Mouse (Mus musculus): ENCODE measurements around the gene Kcng1. TPM values are rescaled to one million over a fixed set of nuclear protein-coding genes. Genes with fewer than 3 reads are reported as not detected.
A peak's percentile ranks its signal among the peaks of the same experiment; 100 is the strongest.

Kcng1 gene
- polyA plus RNA-seq, 2 experiments: 0.02 to 0.09 TPM

- Histone ChIP-seq H3K9ac (replicated peaks) (no peak overlapping the region), H3K4me3 (ENCODE audit: insufficient read depth in 1 of 2, low read depth in 2 of 2, low read length in 2 of 2) (no peak overlapping the region), H3K27ac (no peak overlapping the region), H3K4me1 (replicated peaks; ENCODE audit: control insufficient read depth in 2 of 2, insufficient read depth in 2 of 2, low read length in 1 of 2) (no peaks in the 10 kb centered on the region), H3K4me2 (ENCODE audit: low read depth) (no peak overlapping the region), H3K27me3 (ENCODE audit: control insufficient read depth, insufficient read depth, low read length) (no peaks in the 10 kb centered on the region), H3K36me3 (replicated peaks; ENCODE audit: control insufficient read depth, insufficient read depth, low read depth) (no peaks in the 10 kb centered on the region), H3K9me3 (ENCODE audit: control insufficient read depth, low read length) (no peaks in the 10 kb centered on the region)
- WGBS (ENCODE audit: insufficient replicate concordance): 67% methylated on average over 10 of the region's 10 CpGs
- ATAC-seq (ENCODE audit: insufficient read depth) (no peak), DNase-seq (ENCODE audit: low read depth in 3 of 3, low spot score in 3 of 3) (no peak)
- no peak for TF ChIP-seq EP300 (IDR thresholded peaks at IDR 0.05; ENCODE audit: low read depth)
- peak; percentile 52 for TF ChIP-seq CTCF (IDR thresholded peaks at IDR 0.05; ENCODE audit: low read depth)
These were observed 15.0 kb upstream of the Kcng1 start for GRCm38 (mm10) chr2:168296530-168296929.

GRCm38 (mm10) chr2:168292521-168292920 lies 11.0 kb upstream of the Kcng1 start:
- no peaks in the 10 kb centered on the region for H3K36me3 ChIP-seq (replicated peaks; ENCODE audit: control insufficient read depth, insufficient read depth, low read depth)
- no peaks in the 10 kb centered on the region for H3K27me3 ChIP-seq (ENCODE audit: control insufficient read depth, insufficient read depth, low read length)
- no peaks in the 10 kb centered on the region for H3K4me1 ChIP-seq (replicated peaks; ENCODE audit: control insufficient read depth in 2 of 2, insufficient read depth in 2 of 2, low read length in 1 of 2)
- no peaks in the 10 kb centered on the region for H3K9me3 ChIP-seq (ENCODE audit: control insufficient read depth, low read length)
- no peak for TF ChIP-seq CTCF (IDR thresholded peaks at IDR 0.05; ENCODE audit: low read depth)
- no peak for TF ChIP-seq EP300 (IDR thresholded peaks at IDR 0.05; ENCODE audit: low read depth)
- ATAC-seq (ENCODE audit: insufficient read depth): no peak
- 9% methylated on average over 6 of the region's 6 CpGs for WGBS (ENCODE audit: insufficient replicate concordance)
- no peak overlapping the region for H3K4me2 ChIP-seq (ENCODE audit: low read depth)
- H3K9ac ChIP-seq (replicated peaks): no peak overlapping the region
- no peak overlapping the region for H3K4me3 ChIP-seq (ENCODE audit: insufficient read depth in 1 of 2, low read depth in 2 of 2, low read length in 2 of 2)
- no peak overlapping the region for H3K27ac ChIP-seq
- no peak for DNase-seq (ENCODE audit: low read depth in 3 of 3, low spot score in 3 of 3)

GRCm38 (mm10) chr2:168292041-168292440 lies 10.5 kb upstream of the Kcng1 start:
- Histone ChIP-seq H3K9me3 (ENCODE audit: control insufficient read depth, low read length) (no peaks in the 10 kb centered on the region), H3K36me3 (replicated peaks; ENCODE audit: control insufficient read depth, insufficient read depth, low read depth) (no peaks in the 10 kb centered on the region), H3K27ac (no peak overlapping the region), H3K4me3 (ENCODE audit: insufficient read depth in 1 of 2, low read depth in 2 of 2, low read length in 2 of 2) (no peak overlapping the region), H3K4me1 (replicated peaks; ENCODE audit: control insufficient read depth in 2 of 2, insufficient read depth in 2 of 2, low read length in 1 of 2) (no peaks in the 10 kb centered on the region), H3K4me2 (ENCODE audit: low read depth) (no peak overlapping the region), H3K27me3 (ENCODE audit: control insufficient read depth, insufficient read depth, low read length) (no peaks in the 10 kb centered on the region), H3K9ac (replicated peaks) (no peak overlapping the region)
- ATAC-seq (ENCODE audit: insufficient read depth) (no peak), DNase-seq (ENCODE audit: low read depth in 3 of 3, low spot score in 3 of 3) (no peak)
- WGBS (ENCODE audit: insufficient replicate concordance): 6% methylated on average over 10 of the region's 10 CpGs
- no peak for TF ChIP-seq CTCF (IDR thresholded peaks at IDR 0.05; ENCODE audit: low read depth)
- TF ChIP-seq EP300 (IDR thresholded peaks at IDR 0.05; ENCODE audit: low read depth): no peak

GRCm38 (mm10) chr2:168289851-168290250 lies 8.3 kb upstream of the Kcng1 start:
- H3K4me1 ChIP-seq (replicated peaks; ENCODE audit: control insufficient read depth in 2 of 2, insufficient read depth in 2 of 2, low read length in 1 of 2): no peaks in the 10 kb centered on the region
- WGBS (ENCODE audit: insufficient replicate concordance): 53% methylated on average over 2 of the region's 2 CpGs
- TF ChIP-seq EP300 (IDR thresholded peaks at IDR 0.05; ENCODE audit: low read depth): no peak
- TF ChIP-seq CTCF (IDR thresholded peaks at IDR 0.05; ENCODE audit: low read depth): no peak

GRCm38 (mm10) chr2:168289016-168289415 lies 7.5 kb upstream of the Kcng1 start:
- H3K4me1 ChIP-seq (replicated peaks; ENCODE audit: control insufficient read depth in 2 of 2, insufficient read depth in 2 of 2, low read length in 1 of 2): no peaks in the 10 kb centered on the region
- H3K9ac ChIP-seq (replicated peaks): no peak overlapping the region
- no peak overlapping the region for H3K4me3 ChIP-seq (ENCODE audit: insufficient read depth in 1 of 2, low read depth in 2 of 2, low read length in 2 of 2)
- no peaks in the 10 kb centered on the region; the same call in 1 of the 2 replicates for H3K27me3 ChIP-seq (ENCODE audit: control insufficient read depth, insufficient read depth, low read length)
- no peak overlapping the region for H3K4me2 ChIP-seq (ENCODE audit: low read depth)
- 40% methylated on average over 9 of the region's 9 CpGs for WGBS (ENCODE audit: insufficient replicate concordance)
- TF ChIP-seq CTCF (IDR thresholded peaks at IDR 0.05; ENCODE audit: low read depth) (no peak), EP300 (IDR thresholded peaks at IDR 0.05; ENCODE audit: low read depth) (no peak)
- H3K9me3 ChIP-seq (ENCODE audit: control insufficient read depth, low read length): no peaks in the 10 kb centered on the region
- no peak for ATAC-seq (ENCODE audit: insufficient read depth)
- H3K27ac ChIP-seq: no peak overlapping the region
- H3K36me3 ChIP-seq (replicated peaks; ENCODE audit: control insufficient read depth, insufficient read depth, low read depth): no peaks in the 10 kb centered on the region
- DNase-seq (ENCODE audit: low read depth in 3 of 3, low spot score in 3 of 3): no peak

More at GRCm38 (mm10) chr2:168289851-168290250, 8.3 kb upstream of the Kcng1 start:
- DNase-seq (ENCODE audit: low read depth in 3 of 3, low spot score in 3 of 3) (no peak), ATAC-seq (ENCODE audit: insufficient read depth) (no peak)
- Histone ChIP-seq H3K4me3 (ENCODE audit: insufficient read depth in 1 of 2, low read depth in 2 of 2, low read length in 2 of 2) (no peak overlapping the region), H3K9me3 (ENCODE audit: control insufficient read depth, low read length) (no peaks in the 10 kb centered on the region), H3K9ac (replicated peaks) (no peak overlapping the region), H3K4me2 (ENCODE audit: low read depth) (no peak overlapping the region), H3K27ac (no peak overlapping the region), H3K27me3 (ENCODE audit: control insufficient read depth, insufficient read depth, low read length) (no peaks in the 10 kb centered on the region), H3K36me3 (replicated peaks; ENCODE audit: control insufficient read depth, insufficient read depth, low read depth) (no peaks in the 10 kb centered on the region)

All from liver, embryonic 14.5 days (tissue).